Mouse (Mus musculus) right cerebral cortex, postnatal 25 days (tissue): ENCODE measurements at regions not wholly inside any gene's neighbourhood (a gene's known extent, or its start where the extent isn't known, plus 50 kb on each side); places are given as distances from the start of the nearest gene placed in this dataset.
"Not testable (repeated sequence)": the region's sequence is repeated elsewhere in the genome, so short reads cannot be mapped to it uniquely, and the experiment has no call there.

Experiments
- DNase-seq: peaks from one replicate; pipeline ENCODE4 v3.0.0; 2022

DNA sequence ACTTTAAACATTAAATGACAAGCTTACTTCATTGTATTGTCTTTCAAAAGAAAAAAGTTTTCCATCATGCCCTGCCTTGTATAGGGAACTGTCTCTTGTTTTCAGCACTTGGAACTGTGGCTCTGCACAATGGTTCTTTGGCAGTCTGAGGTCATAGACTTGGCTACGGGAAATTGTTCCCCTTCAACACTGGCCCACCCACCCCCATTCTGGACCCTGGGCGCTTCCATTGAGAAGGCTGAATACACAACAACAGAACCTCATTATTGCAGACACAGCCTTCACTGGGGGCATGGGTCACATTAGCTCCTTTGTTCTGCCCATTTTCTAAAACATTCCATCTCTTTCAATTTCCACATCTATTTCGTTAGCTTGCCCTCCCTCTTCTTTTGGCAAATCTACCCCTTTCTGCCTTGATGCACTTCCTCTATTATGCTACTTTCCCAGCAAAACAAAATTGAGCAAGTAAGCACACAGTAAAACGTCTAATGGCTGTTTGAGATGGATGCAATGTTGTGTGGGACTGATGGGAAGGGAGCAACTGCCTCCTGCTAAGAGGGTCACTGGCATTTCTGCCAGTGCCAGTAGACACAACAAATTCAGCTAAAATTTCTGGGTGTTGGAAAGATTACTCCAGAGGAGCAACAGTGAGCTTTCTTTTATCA, 136.0 kb upstream of the Mad2l1 start:
- DNase-seq = no peak

DNA sequence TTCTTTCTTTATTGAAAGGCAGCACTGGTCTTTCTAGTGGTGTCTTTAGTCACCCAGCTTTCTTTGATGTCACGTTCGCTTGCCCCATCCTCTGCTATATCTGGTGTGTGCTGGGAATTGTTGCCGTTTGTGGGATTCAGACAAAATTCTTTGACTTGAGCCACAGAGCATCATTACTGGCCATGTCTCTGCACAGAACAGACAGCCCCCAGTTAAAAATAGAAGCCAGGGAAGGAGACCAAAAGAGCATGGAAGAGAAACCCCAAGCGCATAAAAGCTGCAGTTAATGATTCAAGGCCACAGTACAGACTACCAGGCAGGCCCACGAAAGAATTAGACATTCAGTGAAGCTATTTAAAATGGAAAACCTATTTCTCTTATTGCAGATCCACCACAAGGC, 133.7 kb upstream of the Mad2l1 start:
- DNase-seq = no peak

- DNase-seq = no peak
Measured at GRCm38 (mm10) chr6:66401868-66402440, 133.2 kb upstream of the Mad2l1 start.

DNA sequence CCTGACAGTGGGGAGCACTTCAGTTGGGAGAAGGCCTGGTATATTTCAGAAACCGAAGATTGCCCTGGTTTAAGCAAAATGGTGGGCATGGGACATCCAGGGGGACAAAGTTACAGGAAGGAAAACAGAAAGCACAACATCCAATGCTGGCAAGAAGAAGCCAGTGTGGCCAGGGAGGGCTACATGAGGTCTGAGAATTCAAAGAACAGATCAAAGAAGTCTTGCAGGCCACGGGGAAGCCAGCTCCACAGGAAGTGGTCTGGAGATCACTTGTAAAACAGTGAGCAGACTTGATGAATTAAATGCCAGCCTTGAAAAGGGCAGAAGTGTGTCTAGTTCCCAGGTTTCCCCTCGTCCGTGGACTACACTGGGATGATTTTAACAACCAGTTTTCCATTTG, 120.4 kb upstream of the Mad2l1 start:
- DNase-seq = no peak

- DNase-seq = no peak
Measured at GRCm38 (mm10) chr6:66419452-66420041, 115.6 kb upstream of the Mad2l1 start.

DNA sequence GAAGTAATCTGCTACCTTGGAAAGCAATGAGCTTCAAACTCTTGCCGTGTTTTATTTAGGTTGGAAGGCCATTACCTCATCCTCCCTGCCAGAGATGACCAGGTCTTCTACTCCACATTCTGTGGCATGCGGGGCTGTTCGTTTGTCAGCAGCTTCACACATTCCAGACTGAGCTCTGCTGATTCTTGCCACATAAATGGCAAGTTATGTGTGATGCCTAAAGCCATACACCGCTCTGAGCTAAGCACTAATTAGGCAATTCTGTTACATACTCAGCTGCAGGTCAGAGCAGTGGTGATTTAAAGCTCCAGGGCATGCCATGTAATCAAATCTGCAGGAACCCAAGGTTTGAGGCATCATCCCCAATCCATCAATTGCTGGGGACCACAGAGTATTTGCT, 106.8 kb upstream of the Mad2l1 start:
- DNase-seq = no peak

- DNase-seq = not testable (repeated sequence)
Measured at GRCm38 (mm10) chr6:66450408-66450807, 84.8 kb upstream of the Mad2l1 start.

DNA sequence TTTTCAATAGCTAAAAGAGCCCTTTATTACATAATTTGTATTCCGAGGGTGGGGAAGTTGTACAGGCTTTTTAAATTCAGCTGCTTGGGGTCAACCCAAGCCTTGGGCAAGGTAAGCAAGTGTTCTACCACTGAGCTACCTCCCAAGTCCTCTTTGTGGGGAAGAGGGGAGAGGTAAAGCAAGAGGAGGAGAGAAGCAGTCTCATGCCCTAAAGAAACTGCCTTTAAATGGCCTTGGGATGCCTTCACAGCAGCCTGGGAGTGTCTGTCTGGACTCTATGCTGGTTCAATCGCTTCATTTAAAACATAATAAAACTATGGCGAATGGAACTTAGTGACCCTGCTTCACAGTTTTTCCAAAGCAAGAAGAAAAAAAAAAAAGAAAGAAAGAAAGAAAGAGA, 77.0 kb upstream of the Mad2l1 start:
- no peak for DNase-seq

GRCm38 (mm10) chr6:66464540-66464939, 70.7 kb upstream of the Mad2l1 start:
- DNase-seq = no peak

DNA sequence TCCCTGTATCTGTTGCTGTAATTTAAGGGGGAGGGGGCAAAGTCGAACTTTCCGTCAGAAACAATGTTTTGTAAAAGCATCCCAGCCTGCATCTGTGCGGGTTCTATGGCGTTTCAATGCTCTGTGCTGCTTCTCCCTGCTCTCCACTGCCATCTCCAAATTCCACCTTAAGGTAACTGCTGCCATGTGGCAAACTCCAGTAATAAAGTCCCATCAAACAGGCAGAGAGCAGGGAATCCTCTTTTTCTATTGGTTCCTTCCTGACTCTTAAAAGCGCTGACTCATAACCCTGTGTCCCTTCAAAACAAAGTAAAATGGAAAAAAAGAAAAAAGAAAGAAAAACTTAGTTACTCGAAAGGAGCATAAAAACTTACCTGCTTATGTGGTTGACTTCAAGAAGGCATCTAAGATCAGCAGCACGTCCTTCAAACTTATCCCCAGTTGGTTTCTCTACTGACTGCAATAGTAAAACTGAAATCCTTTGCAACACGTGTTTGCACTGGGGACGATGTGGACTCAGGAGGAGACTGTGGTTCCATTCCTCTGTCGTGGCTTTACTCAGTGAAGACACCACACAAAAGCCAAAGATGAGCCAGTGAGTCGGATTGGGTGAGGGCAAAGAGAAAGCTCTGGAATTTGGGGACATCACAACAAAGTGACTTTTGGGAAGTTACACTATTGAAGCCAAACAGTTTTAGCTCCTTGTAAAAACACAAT, 69.9 kb upstream of the Mad2l1 start:
- DNase-seq = no peak

DNA sequence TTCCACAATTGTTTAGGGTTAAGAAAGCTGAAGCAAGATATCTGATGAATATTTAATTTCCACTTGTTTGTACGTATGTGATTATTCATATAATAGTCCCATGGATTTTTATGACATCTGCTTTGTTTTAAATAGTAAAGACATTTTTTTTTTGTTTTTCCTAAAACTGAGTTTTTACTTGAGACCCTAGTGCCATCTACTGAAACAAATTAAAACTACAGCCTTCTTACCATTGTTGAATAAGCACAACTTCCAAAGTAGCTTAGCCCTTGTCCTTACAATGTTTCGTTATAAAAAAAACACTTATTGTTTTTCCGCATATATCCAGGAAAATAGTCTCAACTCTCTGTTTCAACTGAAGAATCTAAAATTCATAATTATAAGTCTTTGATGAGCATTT, 68.4 kb upstream of the Mad2l1 start:
- DNase-seq = no peak

- no peak for DNase-seq
Measured at GRCm38 (mm10) chr6:66470627-66471249, 64.5 kb upstream of the Mad2l1 start.

- no peak for DNase-seq
Measured at GRCm38 (mm10) chr6:66471786-66472185, 63.4 kb upstream of the Mad2l1 start.

- no peak for DNase-seq
Measured at GRCm38 (mm10) chr6:66472697-66473096, 62.5 kb upstream of the Mad2l1 start.

GRCm38 (mm10) chr6:66477575-66477974, 57.6 kb upstream of the Mad2l1 start:
- no peak for DNase-seq

- no peak for DNase-seq
Measured at GRCm38 (mm10) chr6:66478326-66478964, 56.7 kb upstream of the Mad2l1 start.

- no peak for DNase-seq
Measured at GRCm38 (mm10) chr6:66479576-66479975, 55.6 kb upstream of the Mad2l1 start.

- DNase-seq = no peak
Measured at GRCm38 (mm10) chr6:66480207-66480606, 55.0 kb upstream of the Mad2l1 start.

DNA sequence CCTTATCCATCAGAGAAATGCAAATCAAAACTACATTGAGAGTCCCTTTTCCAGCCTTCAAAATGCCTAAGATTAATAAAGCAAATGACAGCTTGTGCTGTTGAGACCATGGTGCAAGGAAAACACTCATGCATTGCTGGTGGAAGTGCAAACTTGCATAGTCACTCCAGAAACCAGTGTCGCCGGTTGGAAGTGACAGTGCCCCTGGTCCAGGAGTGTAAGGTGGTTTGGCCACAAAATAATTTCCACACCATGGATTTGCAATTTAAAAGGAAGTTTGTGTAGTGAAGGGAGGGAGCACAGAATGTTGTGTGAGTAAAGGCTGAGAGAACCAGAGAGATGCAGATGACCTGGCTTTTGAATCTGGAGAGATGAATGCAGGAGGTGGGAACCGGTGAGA, 52.4 kb upstream of the Mad2l1 start:
- no peak for DNase-seq
